Mouse (Mus musculus): Measurements from ENCODE around the gene Adamts4. TPM values are rescaled to one million over a fixed set of nuclear protein-coding genes. Genes with fewer than 3 reads are reported as not detected.
A peak's percentile ranks its signal among the peaks of the same experiment; 100 is the strongest.

The Adamts4 gene
- polyA plus RNA-seq, 1 experiment from 2014 or later = 9.2 TPM

- Histone ChIP-seq H3K4me3 (peak overlapping the region; percentile 83), H3K36me3 (peaks cover 19% of the 10 kb centered on the region), H3K4me2 (replicated peaks) (peak overlapping the region; percentile 83), H3K4me1 (peaks cover 53% of the 10 kb centered on the region), H3K27me3 (0 out of 2 replicates have a peak, but pooled peaks cover 5% of the 10 kb centered on the region), H3K9ac (replicated peaks) (peak overlapping the region; percentile 38; the same call in 1 of the 2 replicates), H3K27ac (replicated peaks) (peak overlapping the region; percentile 62), H3K9me3 (no peaks in the 10 kb centered on the region)
- 19% methylated on average over 13 of the region's 13 CpGs for WGBS
- ATAC-seq (ENCODE audit: low FRiP score, low read depth) = peak; percentile 3; the same call in 1 of the 2 replicates
Measured at GRCm38 (mm10) chr1:171247453-171247841, 2.8 kb upstream of the Adamts4 start.

- Histone ChIP-seq H3K27ac (replicated peaks) (peak overlapping the region; percentile 62), H3K9ac (replicated peaks) (0 out of 2 replicates have a peak overlapping the region, but pooled peaks have one; percentile 38), H3K4me3 (peak overlapping the region; percentile 83; the same call in 1 of the 2 replicates), H3K4me2 (replicated peaks) (peak overlapping the region; percentile 83), H3K9me3 (no peaks in the 10 kb centered on the region), H3K4me1 (peaks cover 55% of the 10 kb centered on the region), H3K36me3 (peaks cover 14% of the 10 kb centered on the region), H3K27me3 (peaks cover 8% of the 10 kb centered on the region; the same call in 1 of the 2 replicates)
- WGBS = 22% methylated on average over 4 of the region's 4 CpGs
- ATAC-seq (ENCODE audit: low FRiP score, low read depth) = no peak
Measured at GRCm38 (mm10) chr1:171247916-171248315, 2.3 kb upstream of the Adamts4 start.

- Histone ChIP-seq H3K9ac (replicated peaks) (no peak overlapping the region), H3K4me2 (replicated peaks) (no peak overlapping the region), H3K4me3 (no peak overlapping the region), H3K4me1 (peaks cover 55% of the 10 kb centered on the region), H3K27ac (replicated peaks) (0 out of 2 replicates have a peak overlapping the region, but pooled peaks have one; percentile 62), H3K27me3 (peaks cover 8% of the 10 kb centered on the region; the same call in 1 of the 2 replicates), H3K36me3 (peaks cover 8% of the 10 kb centered on the region), H3K9me3 (no peaks in the 10 kb centered on the region)
- WGBS = 33% methylated on average over 3 of the region's 3 CpGs
- no peak for ATAC-seq (ENCODE audit: low FRiP score, low read depth)
Measured at GRCm38 (mm10) chr1:171248386-171249226, 1.6 kb upstream of the Adamts4 start.

- ATAC-seq (ENCODE audit: low FRiP score, low read depth) = no peak
- peaks cover 48% of the 10 kb centered on the region for H3K4me1 ChIP-seq
Measured at GRCm38 (mm10) chr1:171250680-171251593, 716 bp downstream of the Adamts4 start, which contains the start of gene Ndufs2. Ndufs2 (minus strand) TSS chr1:171251388.

GRCm38 (mm10) chr1:171251594-171252324 lies 1.5 kb downstream of the Adamts4 start:
- Histone ChIP-seq H3K4me1 (peaks cover 42% of the 10 kb centered on the region), H3K27me3 (peaks cover 8% of the 10 kb centered on the region; the same call in 1 of the 2 replicates), H3K36me3 (no peaks in the 10 kb centered on the region), H3K4me2 (replicated peaks) (peak overlapping the region; percentile 50), H3K4me3 (peak overlapping the region; percentile 25), H3K9ac (replicated peaks) (peak overlapping the region; percentile 26), H3K27ac (replicated peaks) (peak overlapping the region; percentile 46), H3K9me3 (no peaks in the 10 kb centered on the region)
- 4% methylated on average over 13 of the region's 13 CpGs for WGBS
- ATAC-seq (ENCODE audit: low FRiP score, low read depth) = 0 out of 2 replicates have a peak, but pooled peaks have one; percentile 4

More at GRCm38 (mm10) chr1:171250680-171251593, 716 bp downstream of the Adamts4 start, which contains the start of gene Ndufs2:
- H3K9ac ChIP-seq (replicated peaks) = peak within 1 kb of the TSS; percentile 26
- WGBS = 8% methylated on average over 26 of the region's 26 CpGs
- H3K4me3 ChIP-seq = peak within 1 kb of the TSS; percentile 25
- H3K36me3 ChIP-seq = no peaks in the 10 kb centered on the region
- H3K9me3 ChIP-seq = no peaks in the 10 kb centered on the region
- H3K27ac ChIP-seq (replicated peaks) = peak within 1 kb of the TSS; percentile 60
- peaks cover 8% of the 10 kb centered on the region; the same call in 1 of the 2 replicates for H3K27me3 ChIP-seq
- H3K4me2 ChIP-seq (replicated peaks) = peak within 1 kb of the TSS; percentile 50

GRCm38 (mm10) chr1:171252415-171252814 lies 2.2 kb downstream of the Adamts4 start:
- Histone ChIP-seq H3K27me3 (peaks cover 8% of the 10 kb centered on the region; the same call in 1 of the 2 replicates), H3K36me3 (no peaks in the 10 kb centered on the region), H3K9me3 (no peaks in the 10 kb centered on the region), H3K4me1 (peaks cover 41% of the 10 kb centered on the region), H3K27ac (replicated peaks) (peak overlapping the region; percentile 46; the same call in 1 of the 2 replicates), H3K4me2 (replicated peaks) (peak overlapping the region; percentile 50), H3K9ac (replicated peaks) (no peak overlapping the region; the same call in 1 of the 2 replicates), H3K4me3 (0 out of 2 replicates have a peak overlapping the region, but pooled peaks have one; percentile 8)
- 46% methylated on average over 17 of the region's 17 CpGs for WGBS
- ATAC-seq (ENCODE audit: low FRiP score, low read depth) = no peak

- Histone ChIP-seq H3K9me3 (no peaks in the 10 kb centered on the region), H3K36me3 (no peaks in the 10 kb centered on the region), H3K27me3 (peaks cover 3% of the 10 kb centered on the region; the same call in 1 of the 2 replicates), H3K9ac (replicated peaks) (no peak overlapping the region), H3K4me1 (peaks cover 13% of the 10 kb centered on the region), H3K4me2 (replicated peaks) (no peak overlapping the region), H3K4me3 (no peak overlapping the region), H3K27ac (replicated peaks) (no peak overlapping the region)
- 91% methylated on average over 24 of the region's 24 CpGs for WGBS
- no peak; the same call in 1 of the 2 replicates for ATAC-seq (ENCODE audit: low FRiP score, low read depth)
Measured at GRCm38 (mm10) chr1:171256095-171256818, 6.0 kb downstream of the Adamts4 start.

GRCm38 (mm10) chr1:171256937-171257548 lies 6.8 kb downstream of the Adamts4 start:
- Histone ChIP-seq H3K9ac (replicated peaks) (no peak overlapping the region), H3K27me3 (peaks cover 3% of the 10 kb centered on the region; the same call in 1 of the 2 replicates), H3K36me3 (no peaks in the 10 kb centered on the region), H3K27ac (replicated peaks) (no peak overlapping the region), H3K9me3 (no peaks in the 10 kb centered on the region), H3K4me2 (replicated peaks) (no peak overlapping the region), H3K4me1 (peaks cover 7% of the 10 kb centered on the region), H3K4me3 (no peak overlapping the region)
- ATAC-seq (ENCODE audit: low FRiP score, low read depth) = no peak
- WGBS = 71% methylated on average over 15 of the region's 15 CpGs

GRCm38 (mm10) chr1:171257781-171258180 lies 7.6 kb downstream of the Adamts4 start:
- H3K27me3 ChIP-seq = peaks cover 2% of the 10 kb centered on the region; the same call in 1 of the 2 replicates
- no peak overlapping the region for H3K9ac ChIP-seq (replicated peaks)
- 88% methylated on average over 9 of the region's 9 CpGs for WGBS
- H3K27ac ChIP-seq (replicated peaks) = no peak overlapping the region
- no peaks in the 10 kb centered on the region for H3K9me3 ChIP-seq
- ATAC-seq (ENCODE audit: low FRiP score, low read depth) = no peak
- H3K4me1 ChIP-seq = peaks cover 8% of the 10 kb centered on the region
- no peaks in the 10 kb centered on the region for H3K36me3 ChIP-seq
- no peak overlapping the region for H3K4me2 ChIP-seq (replicated peaks)
- H3K4me3 ChIP-seq = no peak overlapping the region

- H3K27ac ChIP-seq (replicated peaks) = no peak overlapping the region
- H3K36me3 ChIP-seq = no peaks in the 10 kb centered on the region
- peaks cover 15% of the 10 kb centered on the region for H3K4me1 ChIP-seq
- no peaks in the 10 kb centered on the region for H3K27me3 ChIP-seq
- H3K9me3 ChIP-seq = no peaks in the 10 kb centered on the region
- H3K9ac ChIP-seq (replicated peaks) = no peak overlapping the region
- no peak for ATAC-seq (ENCODE audit: low FRiP score, low read depth)
- 82% methylated on average over 17 of the region's 17 CpGs for WGBS
- H3K4me2 ChIP-seq (replicated peaks) = no peak overlapping the region
- no peak overlapping the region for H3K4me3 ChIP-seq
Measured at GRCm38 (mm10) chr1:171258921-171259320, 8.7 kb downstream of the Adamts4 start.
